Mouse (Mus musculus) lung, postnatal 25 days (tissue): ENCODE results near the gene D7Ertd443e.

ENCODE experiments used
- DNase-seq: peaks from one replicate; pipeline ENCODE4 v3.0.0; 2022; ENCODE audit warnings: low spot score

Gene D7Ertd443e

DNA sequence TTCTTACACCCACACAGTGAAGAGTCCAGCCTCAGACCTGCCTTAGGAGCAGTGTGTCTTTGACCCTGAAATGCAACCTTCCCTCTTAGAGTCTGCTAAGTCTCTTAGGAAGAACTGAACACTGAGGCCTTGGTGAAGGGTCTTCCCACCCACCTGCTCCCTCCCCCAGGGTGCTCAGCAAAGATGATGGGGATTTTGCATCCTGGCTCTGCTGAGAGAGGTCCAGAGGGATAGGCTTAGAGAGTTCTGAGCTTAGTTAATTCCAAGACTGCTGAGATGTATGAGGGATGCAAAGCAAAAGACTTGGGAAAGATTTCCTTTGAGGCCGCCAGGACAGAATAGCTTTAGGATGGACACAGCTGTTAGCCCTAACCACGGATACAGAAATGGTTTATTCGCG, 158.4 kb downstream of the D7Ertd443e start:
- no peak for DNase-seq

DNA sequence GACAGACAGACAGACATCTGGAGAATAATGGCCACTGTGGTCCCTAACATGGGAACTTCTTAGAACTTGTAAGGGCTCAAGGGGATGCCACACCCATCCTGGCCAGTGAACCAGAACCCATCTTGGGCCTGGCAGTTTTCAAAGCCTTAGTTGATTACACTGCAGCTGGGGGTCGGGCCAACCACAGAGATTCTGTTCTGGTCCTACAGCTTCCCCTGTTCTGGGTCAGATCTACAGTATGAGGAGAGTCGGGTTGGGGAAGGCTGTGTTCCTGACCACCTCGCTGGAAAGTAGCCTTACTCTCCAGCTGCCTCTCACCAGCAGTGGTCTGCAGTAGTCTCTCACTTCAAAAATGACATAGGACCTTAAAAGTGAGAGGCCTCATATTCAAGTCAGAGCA, 159.2 kb downstream of the D7Ertd443e start:
- no peak for DNase-seq

DNA sequence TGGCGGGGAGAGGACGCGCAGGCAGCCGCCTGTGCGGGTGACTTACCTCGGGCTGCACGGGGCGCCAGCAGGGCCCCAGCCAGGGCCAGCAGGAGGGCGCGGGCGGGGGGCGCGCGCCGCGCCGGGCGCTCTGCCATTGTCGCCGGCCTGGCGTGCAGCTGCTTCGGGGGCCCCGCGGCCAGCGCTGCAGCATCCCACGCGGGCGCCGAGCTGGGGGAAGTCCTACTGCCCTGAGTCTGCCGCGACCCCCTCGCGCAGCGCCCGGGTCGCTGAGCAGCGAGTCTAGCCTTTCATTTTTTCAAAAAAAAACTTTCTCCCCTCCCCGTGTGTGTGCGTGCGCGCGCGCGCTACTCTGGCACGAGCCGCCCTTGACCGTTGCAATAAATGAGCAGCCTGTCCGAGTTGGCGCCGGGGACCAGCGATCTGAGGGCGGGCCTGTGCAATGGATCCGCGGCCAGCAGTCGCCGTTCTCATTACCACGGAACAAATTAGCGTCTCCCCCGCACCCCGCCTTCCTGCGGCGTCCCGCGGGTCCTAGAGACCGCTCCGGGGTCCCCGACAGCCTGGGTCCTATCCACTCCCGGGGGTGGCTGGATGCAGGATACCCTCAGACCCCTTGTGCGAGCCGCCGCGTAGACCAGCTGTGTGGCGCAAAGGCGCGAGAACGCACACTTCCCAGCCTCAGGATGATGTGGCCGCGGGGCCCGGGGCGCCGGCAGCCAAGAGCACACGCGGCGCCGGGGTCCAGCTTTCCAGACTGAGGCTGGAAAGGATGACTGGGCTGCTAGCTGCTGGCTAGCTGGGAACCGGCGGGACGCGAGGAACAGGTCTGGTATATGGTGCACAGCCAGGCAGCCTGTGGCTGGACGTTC, 160.5 kb downstream of the D7Ertd443e start:
- DNase-seq = no peak

DNA sequence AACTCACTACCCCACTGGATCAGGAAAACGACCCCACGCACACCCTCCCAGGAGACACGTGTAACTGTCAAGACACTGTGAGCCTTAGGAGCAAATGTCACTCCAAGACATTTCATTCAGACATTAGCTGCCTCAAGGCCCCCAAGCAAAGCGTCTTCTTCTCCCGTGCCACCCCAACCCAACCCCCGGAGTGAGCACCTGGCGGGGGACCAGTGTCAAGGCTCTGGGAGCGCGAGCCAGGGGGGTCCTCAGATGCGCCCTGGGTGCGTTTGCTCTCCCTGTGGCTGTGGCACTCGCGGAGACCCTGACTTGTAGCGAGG, 161.1 kb downstream of the D7Ertd443e start:
- DNase-seq = no peak

DNA sequence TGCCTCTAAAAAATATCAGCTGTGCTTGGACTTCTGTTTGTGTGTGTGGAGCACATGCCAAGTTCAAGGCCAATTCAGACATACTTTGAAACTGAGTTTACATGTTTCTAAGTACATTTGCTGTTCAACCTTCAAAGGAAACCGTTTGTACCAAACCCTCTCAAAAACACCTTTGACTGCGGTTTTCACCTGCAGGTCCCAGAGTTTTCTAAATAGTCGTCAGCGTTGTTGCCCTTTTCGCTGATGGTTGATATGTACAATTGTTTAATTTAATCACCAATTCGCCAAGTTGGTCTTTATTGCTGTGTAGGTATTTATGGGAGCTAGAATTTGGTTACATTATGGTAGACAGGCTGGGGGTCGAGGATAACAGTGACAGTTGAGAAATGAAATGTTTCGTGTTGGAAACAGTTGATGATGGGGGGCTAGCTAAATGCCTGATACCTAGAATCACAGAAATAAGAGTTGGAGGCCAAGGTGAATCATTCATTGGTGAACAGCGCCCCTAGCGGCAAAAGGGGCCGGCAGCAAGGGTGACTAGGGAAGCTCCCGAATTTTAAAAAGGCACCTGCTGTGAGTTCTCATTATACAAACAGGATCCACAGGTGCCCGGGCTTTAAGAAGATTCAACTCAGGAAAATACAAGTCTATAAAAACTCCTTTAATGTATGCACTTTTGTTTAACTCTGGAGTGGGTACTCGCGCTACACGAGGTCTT, 161.9 kb downstream of the D7Ertd443e start:
- DNase-seq = peak; percentile 74
